Mouse (Mus musculus) heart, adult 2 months (tissue): ENCODE data around the gene Vmn1r40.

Experiments used
- CTCF ChIP-seq: fragments of 200-600 bp; IDR thresholded peaks from 2 replicates; pipeline ENCODE4 v1.8.1; 2022; ENCODE audit warnings: antibody characterized with exemption, mild to moderate bottlenecking, moderate library complexity
- POLR2A ChIP-seq: fragments of 200-500 bp; IDR thresholded peaks from 2 replicates; pipeline ENCODE4 v1.6.1; 2011; ENCODE audit warnings: mild to moderate bottlenecking, low read depth, low read length, control low read depth; ENCODE audit not compliant: insufficient read depth

- TF ChIP-seq POLR2A (no peak), CTCF (peak; percentile 20; the same call in 1 of the 2 replicates)
Measured at GRCm38 (mm10) chr6:89658342-89658741, 49.0 kb upstream of the Vmn1r40 start.
